Mouse (Mus musculus): ENCODE results near the gene Aacs.

GRCm38 (mm10) chr5:125518640-125519039 is 43.0 kb downstream of the Aacs start:
- TF ChIP-seq TAL1 (IDR thresholded peaks at IDR 0.05; ENCODE audit: low read length) (no peak), GATA1 (IDR thresholded peaks at IDR 0.05; ENCODE audit: low read length) (no peak)
